Mouse (Mus musculus) thymus, adult 18-20 months (tissue): ENCODE measurements around the gene Smarcd2.

Source experiments
- DNase-seq, 2 experiments: peaks; one replicate each; pipeline ENCODE4 v3.0.0; 2022; ENCODE audit warnings: mixed read lengths in 2 of 2

The Smarcd2 gene

DNA sequence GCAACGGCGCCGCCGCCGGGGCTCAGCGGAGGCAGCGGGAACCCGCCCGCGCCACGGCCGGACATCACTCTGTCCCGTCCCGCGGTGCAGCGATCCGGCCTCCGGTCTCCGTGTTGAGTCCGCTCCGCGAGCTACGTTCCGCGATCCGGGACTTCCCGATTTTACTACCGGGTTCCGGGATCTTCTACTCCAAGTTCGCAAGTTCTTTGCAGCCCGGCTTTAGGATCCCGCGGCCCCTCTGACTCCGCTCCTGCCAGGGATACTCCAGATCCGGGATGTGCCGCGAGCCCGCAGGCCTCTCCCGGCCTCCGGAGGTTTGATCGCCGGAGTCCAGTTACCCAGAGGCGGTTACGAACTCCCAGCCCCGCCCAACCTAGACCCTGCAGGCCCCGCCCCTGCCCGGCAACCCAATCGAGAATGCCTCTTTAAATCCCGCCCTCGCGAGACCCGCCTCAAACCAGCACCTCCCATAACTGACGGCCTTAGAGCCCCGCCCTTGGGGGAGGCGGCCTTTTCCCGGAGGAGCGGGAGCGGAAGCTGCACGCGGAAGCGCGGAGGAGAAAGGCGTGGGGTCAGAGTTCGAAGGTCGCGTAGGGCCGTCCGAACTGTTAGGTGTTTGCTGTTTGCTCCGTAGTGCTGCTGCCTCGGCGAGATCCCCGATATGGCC, at the start of gene Smarcd2:
Gene Smarcd2, minus strand, starts transcription at position 329 of the 667 bp plus-strand sequence.
- DNase-seq, result peak; percentile 99

DNA sequence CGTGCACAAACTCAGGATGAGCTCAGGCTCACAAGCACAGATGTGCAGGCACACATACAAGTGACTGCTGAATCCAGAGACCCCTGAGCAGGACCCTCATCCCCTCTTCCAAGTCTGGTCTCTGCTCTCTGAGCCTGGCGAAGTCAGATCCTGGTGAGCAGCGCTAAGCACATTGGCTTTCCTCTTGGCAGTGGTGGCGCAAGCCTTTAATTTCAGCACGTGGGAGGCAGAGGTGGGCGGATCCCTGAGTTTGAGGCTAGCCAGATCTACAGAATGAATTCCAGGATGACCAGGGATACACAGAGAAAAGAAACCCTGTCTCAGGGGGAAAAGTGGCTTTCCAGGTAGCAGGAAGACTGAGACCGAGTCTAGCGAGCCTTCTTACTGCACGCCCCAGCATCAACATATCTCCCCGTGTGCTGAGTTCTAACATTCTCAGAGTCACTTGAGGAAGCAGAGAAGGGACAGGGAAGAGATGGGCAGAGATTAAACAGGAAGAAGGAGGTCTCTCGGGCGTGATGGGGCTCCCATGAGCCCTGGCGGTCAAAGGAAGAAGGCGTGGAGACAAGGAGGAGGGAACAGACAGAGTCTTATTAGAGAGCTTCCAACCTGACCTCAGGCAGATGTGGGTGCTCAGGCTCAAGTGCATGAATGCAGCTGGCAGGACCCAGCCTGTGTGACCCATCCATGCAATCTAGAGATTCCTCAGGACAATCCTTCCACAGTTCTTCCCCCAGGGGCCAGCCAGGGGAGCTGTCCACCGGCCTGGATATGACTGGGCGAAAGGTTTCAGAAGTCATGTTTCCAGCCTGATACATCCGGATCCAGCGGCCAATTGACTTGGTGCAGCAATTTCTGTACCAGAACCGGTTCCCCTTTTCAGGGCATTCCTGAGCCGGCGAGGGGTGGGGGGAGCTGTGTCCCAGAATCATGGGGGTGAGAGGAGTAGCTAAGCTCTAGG, 45.9 kb upstream of the Smarcd2 start:
- no peak for DNase-seq

DNA sequence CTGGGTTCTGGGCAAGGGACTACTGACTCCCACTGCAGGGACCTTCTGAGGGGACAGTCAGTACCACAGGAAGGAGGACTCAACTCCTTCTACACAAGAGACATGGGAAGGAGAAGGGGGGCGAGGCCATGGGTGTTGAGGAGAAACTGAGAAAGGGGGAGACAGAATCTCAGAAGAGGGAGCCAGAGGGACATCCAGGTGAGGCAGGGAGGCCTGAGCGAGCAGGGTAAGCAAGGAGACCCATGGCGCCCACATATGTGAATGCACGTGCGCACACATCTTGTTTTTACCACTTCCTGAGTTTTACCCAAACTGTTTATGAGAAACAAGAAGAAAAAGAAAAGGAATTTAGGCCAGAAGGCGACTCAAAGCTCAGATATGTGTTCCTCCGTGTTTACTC, 45.0 kb upstream of the Smarcd2 start:
- peak; percentile 34 to 57 for DNase-seq

DNA sequence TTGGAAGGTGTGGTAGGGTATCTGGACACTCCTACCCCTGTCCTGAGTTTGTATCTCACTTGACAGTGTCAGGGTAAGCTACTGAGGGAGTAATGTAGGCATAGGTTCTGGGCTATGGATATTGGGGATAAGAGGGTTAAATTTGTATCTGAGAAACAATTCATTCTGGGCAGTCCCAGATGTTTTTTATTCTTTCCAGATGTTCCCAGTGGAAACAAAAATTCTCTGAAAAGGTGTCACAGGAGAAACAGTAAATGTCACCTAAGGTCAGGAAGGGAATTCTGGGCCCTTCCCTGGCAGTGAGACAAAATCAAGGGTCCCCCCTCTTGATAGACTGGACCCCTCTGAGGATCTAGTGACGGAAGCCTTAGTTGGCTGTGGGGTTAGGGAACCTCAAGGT, 43.6 kb upstream of the Smarcd2 start:
- no peak for DNase-seq

DNA sequence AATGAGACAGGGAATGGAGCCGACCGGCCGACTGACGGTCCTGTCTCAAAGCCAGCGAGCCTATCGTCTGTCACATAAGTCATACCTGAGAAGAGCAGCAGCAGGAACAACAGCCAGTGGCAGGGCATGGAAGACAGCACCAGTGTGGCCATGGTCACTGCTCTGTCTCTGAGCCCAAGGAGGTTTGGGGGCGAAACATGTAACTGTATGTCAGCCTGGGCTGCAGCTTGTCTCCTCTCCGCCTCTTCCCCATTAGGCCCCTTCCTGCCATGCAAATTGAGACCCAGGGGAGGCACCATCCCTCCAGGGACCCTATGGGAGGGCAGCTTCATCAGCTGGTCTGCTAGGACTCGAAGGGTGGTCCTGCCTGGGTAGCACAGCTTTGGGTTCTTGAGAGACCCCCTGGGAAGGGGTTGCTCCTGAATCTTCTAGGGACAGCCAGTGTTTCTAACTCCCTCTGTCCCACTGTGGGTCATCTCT, 41.6 kb upstream of the Smarcd2 start, which contains the start of gene Cd79b:
Gene Cd79b, minus strand, starts transcription at position 430 of the 480 bp plus-strand sequence.
- no peak for DNase-seq

DNA sequence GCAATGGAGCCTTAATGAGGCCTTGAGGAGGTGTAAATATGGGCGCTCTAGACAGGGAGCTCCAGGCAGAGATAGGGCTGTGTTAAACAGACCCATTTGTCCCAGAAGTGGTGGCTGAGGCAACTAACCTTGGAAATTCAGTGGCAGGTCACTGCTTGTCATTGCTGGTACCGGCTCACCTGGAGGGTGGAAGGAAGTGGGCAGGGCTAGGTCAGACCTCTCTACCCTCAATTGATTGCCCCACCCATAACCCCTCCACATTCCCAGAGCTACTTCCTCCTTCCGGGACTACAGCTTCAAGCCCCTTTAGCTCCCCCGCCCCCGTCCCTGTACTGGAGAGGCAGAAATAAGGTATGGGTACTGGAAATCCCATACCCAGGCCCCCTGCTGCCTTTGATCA, 40.8 kb upstream of the Smarcd2 start:
- no peak for DNase-seq

DNA sequence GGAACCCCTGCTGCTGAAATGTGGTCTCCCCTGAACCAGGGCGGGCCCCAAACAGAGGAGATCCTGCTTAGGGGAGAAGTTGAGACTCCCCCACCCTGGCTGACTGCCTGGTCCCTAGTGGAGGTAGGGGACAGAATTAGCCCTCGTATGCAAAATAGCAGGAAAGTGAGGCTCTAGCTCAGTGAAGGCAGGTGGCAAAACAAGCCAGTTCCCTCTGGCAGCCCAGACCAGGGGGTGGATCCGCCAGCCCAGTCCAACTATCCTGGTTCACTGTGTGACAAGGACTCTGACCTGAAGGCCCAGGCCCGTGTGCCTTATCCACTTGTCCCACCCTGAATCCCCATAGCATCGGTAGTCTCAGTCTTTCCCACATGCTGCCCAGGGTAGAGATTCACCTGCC, 37.4 kb upstream of the Smarcd2 start:
- DNase-seq, result no peak

DNA sequence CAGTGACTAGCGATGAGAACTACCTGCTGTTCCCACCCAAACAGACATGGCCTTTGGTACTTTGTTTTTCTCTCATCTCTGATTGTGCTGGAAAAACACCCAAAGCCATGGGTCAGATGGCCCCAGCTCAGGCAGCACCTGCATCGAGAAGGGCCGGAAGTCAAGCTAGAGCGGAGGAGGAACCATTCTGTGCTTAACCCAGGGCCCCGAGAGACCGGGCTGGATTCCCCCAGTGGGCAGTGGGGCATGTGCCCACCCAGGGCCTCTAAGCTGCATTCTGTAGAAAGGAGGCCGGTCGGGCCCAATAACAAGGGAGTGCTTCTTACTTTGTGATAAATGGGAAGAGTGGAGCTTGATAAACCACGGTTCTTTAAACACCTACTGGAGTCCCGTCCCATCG, 35.4 kb upstream of the Smarcd2 start:
- no peak for DNase-seq

DNA sequence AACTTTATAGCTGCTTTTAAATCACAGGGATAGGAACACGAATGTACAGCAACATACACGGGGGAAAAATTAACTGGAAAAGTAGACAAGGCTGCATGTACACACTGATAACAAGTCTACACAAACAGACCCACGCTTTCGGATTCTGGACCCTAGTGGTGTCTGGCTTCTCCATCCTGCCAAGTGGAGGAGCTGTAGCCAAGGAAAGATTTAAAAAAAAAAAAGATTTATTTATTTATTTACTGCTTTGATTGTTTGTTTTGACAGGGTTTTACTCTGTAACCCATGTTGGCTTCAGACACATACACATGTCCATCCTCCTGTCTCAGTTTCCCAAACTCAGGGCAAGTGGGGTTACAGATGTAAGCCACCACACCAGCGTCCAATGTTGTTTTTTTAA, 34.7 kb upstream of the Smarcd2 start:
- DNase-seq, result no peak

DNA sequence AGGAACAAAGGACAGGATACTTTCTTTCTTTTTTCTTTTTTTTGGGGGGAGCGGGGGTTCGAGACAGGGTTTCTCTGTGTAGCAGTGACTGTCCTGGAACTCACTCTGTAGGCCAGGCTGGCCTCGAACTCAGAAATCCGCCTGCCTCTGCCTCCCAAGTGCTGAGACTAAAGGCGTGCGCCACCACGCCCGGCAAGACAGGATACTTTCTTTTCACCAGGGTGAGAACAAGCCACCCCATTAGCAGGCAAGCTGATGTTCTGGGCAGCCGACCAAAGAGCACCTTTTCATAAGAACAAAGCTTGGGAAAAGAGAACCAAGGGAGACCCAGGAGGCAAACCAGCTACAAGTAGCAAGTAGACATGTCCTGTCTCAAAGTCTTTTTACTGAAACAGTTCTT, 34.0 kb upstream of the Smarcd2 start:
- DNase-seq, result no peak

DNA sequence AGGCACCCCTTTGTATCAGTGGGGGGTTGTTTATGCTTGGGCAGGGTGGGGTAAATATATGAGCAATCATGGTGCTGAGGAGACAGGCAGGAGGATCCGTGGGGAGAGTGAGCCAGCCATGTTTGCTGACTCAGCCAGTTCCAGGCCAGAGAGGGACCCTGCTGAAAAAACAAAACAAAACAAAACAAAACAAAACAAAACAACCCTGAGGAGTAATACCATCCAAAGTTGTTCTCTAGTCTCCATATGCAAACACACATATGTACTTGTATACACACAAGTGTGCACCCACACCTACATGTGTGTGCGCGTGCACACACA, 33.3 kb upstream of the Smarcd2 start:
- no peak for DNase-seq

DNA sequence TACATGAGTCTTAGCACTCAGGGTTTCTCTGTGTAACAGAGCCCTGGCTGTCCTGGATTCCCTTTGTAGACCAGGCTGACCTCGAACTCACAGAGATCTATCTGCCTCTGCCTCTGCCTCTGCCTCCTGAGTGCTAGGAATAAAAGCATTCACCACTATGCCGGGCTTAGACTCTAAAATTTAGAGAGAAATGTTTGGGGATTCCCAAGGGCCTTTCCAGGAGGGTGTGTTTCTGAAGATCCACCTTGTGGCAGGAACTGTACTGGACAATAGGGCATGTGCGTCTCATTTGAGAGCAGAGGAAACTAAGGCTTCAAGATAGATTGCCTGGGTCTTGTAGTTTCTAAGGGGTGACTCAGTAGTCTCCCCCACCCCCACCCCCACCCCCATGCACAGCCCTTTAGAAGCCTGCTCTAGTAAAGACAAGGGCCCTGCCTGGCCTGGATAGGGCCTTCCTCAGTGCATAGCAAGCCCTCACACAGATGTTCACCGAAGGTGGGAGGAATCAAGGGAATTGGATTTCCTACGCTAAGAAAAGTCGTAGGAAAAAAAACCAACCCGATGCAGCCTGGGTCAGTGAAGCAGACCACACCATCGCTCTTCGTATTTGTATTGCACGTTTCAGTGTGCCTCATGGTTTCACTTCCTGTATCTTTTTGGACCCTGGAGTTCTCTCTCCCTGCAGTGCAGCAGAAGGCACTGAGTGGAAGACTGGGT, 32.7 kb upstream of the Smarcd2 start:
- no peak for DNase-seq

DNA sequence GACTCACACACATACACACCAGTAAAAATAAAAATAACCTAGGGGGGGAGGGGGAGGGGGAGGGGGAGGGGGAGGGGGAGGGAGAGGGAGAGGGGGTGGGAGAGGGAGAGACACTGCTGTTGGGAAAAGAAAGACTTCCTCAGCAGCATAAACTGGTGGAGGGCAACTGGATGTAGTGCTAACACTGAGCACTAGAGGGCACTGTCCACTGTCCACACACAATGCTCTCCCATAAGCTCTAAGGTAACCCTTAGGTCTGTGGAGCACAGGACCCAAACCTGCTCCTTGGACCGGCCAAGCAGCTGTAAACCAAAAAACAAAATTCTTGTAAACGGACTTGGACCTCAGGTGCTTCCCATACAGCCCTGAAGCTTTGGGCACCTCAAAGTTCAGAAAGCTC, 29.9 kb upstream of the Smarcd2 start:
- DNase-seq, result no peak

DNA sequence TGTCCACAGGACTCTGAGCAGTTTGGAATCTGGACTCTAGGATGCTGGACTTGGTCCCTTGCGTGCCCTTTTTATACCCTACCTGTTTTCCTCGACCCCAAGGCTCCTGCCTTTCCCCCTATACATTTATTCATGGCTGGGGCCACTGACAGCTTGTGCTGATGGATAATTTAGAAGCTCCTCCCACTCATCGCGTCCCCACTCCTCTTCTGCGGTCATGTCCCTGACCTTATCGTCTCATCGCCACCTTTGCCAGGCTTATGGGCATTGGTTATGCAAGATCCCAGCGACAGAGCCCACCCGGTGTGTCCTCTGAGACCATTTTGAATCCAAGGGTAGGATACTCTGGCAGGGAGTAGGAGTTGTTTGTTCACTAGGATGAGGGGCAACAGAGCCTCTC, 29.0 kb upstream of the Smarcd2 start, which contains the start of gene Gh:
Gene Gh, minus strand, starts transcription at position 101 of the 400 bp plus-strand sequence.
- no peak for DNase-seq

DNA sequence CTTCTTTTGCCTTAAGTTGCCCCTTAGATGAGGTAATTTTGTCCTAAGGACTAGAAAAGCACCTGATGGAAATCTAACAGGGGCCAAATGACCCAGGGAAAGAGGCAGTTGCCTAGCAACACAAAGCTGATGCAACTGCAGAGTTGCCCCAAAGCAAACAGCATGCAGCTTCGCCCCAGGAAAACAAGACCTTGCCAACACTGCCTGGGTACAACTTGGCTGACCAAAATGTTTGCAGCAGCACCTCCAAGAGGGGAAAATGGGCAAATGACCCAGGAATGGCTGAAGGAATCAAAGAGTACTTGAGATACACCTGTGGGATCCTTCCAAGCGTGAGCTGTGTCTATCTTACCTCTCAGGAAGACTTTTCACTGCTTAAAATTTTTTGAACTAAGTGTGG, 19.1 kb upstream of the Smarcd2 start:
- DNase-seq, result no peak

DNA sequence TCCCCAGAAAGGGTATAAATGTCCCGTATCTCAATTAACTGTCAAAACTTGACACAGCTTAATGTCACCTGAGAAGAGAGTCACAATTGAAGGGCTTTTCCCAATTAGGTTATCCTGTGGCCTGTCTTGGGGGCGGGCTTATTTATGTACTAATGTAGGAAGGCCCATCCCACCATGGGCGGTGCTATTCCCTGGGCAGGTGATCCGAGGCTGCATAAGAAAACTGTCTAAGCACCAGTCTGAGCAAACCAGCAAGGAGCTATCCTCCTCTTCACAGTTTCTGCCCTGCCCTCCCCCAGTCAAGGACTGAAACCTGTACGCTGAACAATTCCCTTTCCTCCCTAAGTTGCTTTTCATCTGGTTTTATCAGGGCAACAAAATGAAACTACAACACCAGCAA, 17.6 kb upstream of the Smarcd2 start:
- no peak for DNase-seq

DNA sequence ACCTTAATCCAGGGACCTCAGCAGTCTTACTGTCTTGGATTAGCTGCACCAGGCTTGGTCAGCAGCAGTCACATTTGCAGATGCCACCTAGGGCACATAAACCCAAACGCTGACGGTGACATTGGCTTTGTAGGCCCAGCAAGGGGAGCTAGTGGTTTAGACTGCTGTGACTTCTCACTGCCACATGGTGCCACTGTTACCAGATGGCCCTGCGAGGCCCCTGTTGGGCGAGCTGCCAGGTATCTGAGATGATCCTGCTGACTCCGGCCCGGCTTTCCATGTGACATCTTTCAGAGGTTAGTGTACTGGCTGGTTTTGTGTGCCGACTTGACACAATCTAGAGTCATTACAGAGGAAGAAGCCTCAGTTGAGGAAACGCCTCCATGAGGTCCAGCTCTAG, 16.6 kb upstream of the Smarcd2 start:
- DNase-seq, result no peak

DNA sequence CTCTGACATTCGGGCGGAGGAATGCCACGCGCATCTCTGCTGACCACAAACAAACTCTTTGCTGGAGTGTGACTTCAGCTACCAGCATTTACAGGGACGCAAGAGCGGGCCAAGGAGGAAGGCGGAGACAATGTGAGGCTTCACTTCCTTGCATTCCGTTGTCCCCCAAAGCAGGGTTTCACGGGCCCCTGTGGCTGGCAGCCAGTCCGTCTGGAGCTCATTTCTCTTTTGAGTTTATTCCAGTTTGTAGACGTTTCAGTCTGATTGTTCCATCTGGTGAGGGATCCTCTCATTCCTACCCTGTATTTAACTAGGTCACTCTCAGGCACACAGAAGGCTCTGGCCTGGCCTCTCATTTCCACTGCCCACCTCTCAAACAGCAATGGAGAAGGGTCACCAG, 14.2 kb upstream of the Smarcd2 start:
- DNase-seq, result no peak

DNA sequence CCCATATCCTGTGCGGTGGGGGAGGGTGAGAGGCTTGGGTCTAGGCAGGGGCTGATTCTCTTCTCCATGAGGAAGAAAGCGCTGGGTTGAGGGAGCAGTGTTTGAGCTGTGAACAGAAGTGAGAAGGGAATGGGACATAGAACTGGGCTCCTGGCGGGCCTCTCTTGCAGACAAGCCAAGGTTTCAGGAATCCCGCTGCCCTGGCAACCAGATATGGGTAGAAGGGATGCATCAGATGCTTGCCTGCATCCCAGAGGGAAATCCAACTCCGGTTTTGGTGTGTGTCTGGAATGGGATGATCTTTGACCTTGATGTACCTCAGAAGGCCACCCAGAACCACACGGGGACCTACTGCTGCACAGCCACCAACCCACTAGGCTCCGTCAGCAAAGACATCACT, 13.4 kb upstream of the Smarcd2 start:
- no peak for DNase-seq

DNA sequence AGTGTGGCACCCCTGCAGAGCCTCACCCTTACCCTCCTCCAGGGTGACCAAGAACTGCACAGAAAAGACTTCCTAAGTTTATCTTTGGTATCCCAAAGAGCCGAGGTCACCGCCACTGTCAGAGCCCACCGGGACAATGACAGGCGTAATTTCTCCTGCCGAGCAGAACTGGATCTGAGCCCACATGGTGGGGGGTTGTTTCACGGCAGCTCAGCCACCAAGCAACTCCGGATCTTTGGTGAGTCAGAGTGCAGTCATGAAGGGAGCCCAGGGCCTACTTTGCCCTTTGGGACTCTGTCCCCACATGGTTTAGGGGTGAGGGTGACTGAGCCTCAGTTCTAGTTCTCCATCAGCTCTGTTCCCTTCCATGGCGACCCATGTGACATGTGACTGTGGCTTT, 11.4 kb upstream of the Smarcd2 start:
- DNase-seq, result no peak

DNA sequence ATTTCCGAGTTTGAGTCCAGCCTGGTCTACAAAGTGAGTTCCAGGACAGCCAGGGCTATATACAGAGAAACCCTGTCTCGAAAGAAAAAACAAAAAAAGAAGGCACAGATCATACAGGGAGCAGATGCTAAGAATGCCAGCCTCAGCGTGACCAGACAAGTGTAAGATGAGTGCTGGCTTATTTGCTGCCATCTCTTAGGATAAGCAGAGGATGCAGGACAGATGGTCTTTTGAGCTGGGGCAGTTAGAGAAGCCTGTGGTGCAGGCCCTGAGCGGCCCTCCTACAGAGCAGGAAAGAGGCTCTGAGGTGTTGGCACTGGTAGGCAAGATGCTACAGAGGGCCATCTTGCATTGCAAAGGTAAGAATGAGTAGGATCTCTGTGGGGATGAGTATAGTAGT, 10.6 kb upstream of the Smarcd2 start:
- no peak for DNase-seq

DNA sequence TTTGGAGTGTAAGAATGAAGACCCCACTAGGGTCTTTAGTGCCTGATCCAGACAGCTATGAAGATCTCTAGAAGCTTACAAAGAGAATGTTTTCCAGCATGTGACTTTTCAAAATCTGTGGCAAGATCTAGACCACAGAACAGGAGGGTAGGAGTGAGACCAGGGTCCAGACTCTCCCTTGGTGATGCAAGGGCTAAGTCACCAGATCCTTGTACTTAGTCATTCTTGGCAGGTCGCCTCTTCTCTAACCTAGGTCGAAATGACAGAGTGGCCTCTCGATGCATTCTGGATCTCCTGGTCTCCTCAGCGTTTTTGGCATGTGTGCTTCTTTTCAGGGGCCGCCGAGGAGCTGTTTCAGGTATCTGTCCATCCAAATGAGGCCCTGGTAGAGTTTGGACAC, 9.7 kb upstream of the Smarcd2 start:
- DNase-seq, result no peak

DNA sequence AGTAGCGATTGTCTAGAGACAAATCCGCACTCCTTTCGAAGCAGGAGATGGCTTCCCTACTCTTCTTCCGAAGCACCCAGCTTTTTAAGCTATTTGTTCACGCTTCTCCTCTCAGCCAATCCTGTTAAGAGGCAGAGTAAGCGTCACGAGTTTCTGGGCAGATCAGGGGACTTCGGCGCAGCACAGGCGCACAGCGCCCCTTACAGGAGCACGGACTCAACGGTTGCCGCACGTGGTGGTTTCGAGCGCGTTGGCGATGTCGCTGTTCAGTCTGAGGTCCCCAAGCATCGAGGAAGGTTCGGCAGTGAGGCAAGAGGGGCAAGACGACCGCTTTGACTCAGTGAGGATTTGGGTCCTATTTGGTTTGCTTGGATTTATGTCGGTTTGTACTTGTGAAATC, 3.7 kb upstream of the Smarcd2 start, which contains the start of gene Tcam1:
Gene Tcam1, plus strand, starts transcription at position 219 of the 400 bp plus-strand sequence.
- peak; percentile 82 to 83 for DNase-seq
